Mouse (Mus musculus) frontal cortex, adult (tissue): ENCODE results near the gene 1810043G02Rik.
A peak's percentile ranks its signal among the peaks of the same experiment; 100 is the strongest.
"Not testable (repeated sequence)": the region's sequence is repeated elsewhere in the genome, so short reads cannot be mapped to it uniquely, and the experiment has no call there.

Experiments
- ATAC-seq: cut with Nextera tagmentation; 2 replicates; pipeline ENCODE4 v1.9.2; 2017; ENCODE audit warnings: mild to moderate bottlenecking, moderate library complexity, mixed read lengths; ENCODE audit not compliant: low TSS enrichment

1810043G02Rik gene

GRCm38 (mm10) chr10:77978351-77979350, at the start of gene 1810043G02Rik:
1810043G02Rik (plus strand) TSS chr10:77978524.
- peak; percentile 95 for ATAC-seq

GRCm38 (mm10) chr10:77939685-77940084, 38.6 kb upstream of the 1810043G02Rik start:
- no peak for ATAC-seq

DNA sequence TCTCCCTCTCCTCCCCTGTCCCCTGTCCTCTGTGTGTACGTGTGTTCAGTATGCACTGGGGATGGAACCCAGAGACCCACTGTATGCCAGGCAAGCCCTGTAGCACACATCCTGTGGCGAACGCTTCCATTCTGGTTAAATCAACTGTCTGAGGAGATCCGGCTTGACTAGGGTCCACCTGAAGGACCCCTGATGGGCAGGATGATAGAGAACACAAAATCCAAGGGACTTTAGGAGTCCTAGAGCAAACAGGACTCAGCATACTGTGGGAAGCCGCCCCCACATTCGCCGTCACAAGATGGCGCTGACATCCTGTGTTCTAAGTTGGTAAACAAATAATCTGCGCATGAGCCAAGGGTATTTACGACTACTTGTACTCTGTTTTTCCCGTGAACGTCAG, 27.9 kb upstream of the 1810043G02Rik start:
- ATAC-seq, result not testable (repeated sequence)

- no peak for ATAC-seq
These were observed 15.6 kb upstream of the 1810043G02Rik start for GRCm38 (mm10) chr10:77962725-77963124.

- no peak for ATAC-seq
These were observed 14.4 kb upstream of the 1810043G02Rik start for GRCm38 (mm10) chr10:77963971-77964370.

GRCm38 (mm10) chr10:77969274-77969972, 8.9 kb upstream of the 1810043G02Rik start:
- peak; percentile 94 for ATAC-seq

DNA sequence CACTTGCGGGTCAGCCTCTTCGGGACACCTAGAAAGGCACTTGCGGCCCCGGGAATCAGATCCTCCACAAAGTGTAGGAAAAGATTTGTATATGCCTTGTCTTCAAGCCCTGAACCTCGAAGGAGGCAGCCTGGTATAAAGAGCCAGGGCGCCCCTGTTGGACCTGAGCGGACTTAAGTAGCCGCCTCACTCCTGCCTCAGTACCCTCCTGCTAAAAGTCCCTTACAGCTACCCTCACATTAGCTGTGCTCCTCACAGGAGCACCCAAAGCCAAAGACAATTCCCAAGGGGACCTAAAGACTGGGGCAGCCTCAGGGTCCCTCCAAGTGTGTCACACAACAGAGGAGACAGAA, 8.4 kb upstream of the 1810043G02Rik start:
- peak; percentile 46; the same call in 1 of the 2 replicates for ATAC-seq

DNA sequence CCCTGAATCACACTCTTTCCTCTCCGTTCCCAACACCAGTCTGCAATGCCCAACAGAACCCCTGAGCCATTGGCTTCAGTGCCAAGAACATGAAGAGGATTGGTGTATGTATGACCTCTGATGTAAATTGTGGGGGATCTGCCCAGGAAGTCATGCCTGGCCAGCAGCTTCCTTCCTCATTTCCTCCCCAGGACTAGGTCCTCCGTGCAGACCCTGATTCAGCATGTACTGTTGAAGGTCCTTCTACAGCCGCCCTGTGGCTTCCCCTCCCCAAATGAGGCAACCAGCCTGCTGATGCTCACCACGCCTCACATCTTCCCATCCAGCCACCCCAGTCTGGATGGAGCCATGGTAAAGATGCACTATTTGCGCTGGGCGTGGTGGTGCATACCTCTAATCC, 7.8 kb upstream of the 1810043G02Rik start, which contains the start of gene Trpm2:
Gene Trpm2, minus strand, starts transcription at position 83 of the 400 bp plus-strand sequence.
- no peak for ATAC-seq

DNA sequence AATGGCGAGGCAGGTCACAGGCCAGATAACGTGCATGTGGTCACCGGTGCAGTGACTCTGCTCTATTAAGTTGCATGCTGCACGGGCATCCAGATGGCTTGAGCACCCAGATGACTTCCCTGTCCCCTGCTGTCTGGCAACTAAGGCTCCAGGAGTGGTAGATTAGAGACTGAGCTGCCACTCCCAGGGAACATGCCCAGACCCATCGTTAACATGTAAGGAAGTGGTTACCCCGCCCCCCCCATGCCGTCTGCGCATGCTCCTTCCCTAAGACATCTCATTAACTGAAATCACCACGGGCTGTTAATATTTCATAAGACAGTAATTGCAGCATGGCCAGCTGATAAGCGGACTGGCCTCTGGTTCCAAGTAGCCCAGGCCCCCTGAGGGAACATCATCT, 7.1 kb upstream of the 1810043G02Rik start:
- no peak for ATAC-seq

GRCm38 (mm10) chr10:77971709-77972553, 6.4 kb upstream of the 1810043G02Rik start:
- no peak for ATAC-seq

DNA sequence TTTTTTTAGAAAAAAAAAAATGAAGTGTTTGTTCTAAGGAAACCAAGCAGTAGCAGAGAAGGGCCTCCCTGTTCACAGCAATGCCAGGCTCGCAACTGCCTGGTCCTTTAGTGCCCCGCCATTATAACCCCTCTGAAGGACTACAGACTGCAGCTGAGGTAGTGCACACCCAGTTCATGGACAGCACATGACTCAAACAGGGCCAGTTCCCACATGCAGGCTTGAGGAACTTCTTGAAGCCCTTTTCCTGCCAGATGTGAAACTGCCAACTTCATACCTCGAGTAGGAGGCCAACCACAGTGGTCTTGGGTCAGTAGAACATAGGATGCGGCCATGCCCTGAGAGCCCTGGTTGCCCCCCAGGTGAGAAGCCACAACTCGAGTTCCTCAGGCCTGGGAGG, 4.0 kb upstream of the 1810043G02Rik start:
- ATAC-seq, result no peak

GRCm38 (mm10) chr10:77974811-77975210, 3.5 kb upstream of the 1810043G02Rik start:
- ATAC-seq, result no peak

- no peak for ATAC-seq
These were observed 2.7 kb upstream of the 1810043G02Rik start for GRCm38 (mm10) chr10:77975653-77976052.

GRCm38 (mm10) chr10:77976458-77977150, 1.7 kb upstream of the 1810043G02Rik start:
- ATAC-seq, result no peak

DNA sequence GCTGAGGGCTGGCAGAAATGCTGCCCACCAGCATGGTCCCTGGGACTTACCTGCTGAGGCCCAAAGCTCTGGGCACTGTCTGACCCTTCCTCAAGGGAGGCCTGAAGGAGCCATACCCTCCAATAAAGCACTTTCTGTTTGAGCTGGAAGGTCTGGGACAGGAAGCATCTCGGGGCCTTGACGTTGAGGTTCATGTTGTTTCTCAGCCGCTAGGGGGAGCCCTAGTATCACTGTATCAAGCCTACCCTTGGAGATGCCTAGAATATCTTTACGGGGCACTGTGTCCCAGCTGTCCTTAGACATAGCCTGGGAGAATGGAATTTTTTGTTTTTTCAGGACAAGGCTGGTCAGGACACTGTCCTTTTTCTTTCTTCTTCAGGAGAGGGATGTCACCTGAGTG, 6.3 kb downstream of the 1810043G02Rik start:
- peak; percentile 83 for ATAC-seq

- no peak for ATAC-seq
These were observed 7.5 kb downstream of the 1810043G02Rik start for GRCm38 (mm10) chr10:77985775-77986174.

DNA sequence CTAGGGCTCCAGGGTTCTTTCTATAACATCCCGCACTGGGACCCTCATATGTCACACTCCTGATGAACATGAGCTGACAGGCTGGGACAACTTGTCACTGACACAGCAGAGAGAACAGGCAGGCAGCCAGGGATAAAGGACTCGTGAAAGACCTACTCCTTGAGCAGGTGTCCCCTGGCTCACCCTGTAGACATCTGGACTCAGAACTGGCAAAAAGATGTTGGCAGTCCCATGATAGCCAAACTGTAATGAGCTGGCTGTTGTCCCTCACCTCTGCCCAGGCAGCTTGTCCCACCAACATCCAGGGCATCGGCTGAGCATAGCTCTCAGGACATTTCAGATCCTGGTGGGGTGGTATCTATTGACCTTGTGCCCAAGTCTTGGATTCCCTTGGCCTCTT, 17.3 kb downstream of the 1810043G02Rik start:
- no peak for ATAC-seq

DNA sequence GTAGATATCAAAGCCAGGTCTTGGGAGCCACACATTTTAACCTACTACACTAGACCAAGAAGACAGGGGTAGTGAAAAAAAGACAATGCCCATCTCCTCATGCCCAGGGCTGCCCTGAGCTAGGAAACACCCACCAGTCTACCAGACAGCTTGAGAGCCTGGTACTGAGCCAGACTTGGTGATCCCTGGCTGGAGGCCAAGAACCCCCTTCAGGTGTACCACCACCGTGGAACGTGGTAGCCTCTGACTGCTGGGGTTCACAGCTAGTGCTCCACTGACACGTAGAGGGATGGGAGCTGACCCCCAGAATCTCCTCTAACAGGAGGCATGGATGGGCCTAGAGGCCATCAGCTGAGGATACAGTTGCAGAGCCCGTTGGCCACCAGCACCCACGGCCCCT, 21.9 kb downstream of the 1810043G02Rik start:
- ATAC-seq, result no peak

DNA sequence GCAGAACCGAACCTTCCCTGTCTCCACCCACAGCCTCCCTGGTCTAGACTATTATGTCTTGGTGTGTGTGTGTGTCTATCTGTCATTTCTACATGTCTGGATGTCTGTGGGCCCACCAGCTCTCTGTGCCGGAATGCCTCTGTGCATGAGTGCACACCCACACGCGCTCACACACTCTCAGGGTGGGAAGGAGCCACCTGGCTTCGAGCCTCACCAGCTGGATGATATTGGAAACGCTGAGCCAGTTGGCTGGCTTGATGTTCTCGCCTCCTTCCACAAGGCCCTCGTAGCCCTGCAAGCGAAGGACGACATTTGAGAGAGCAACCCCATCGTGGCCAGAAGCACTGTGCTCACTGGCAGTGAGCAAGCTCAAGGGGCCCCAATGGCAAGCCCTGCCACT, 23.5 kb downstream of the 1810043G02Rik start:
- peak; percentile 78 for ATAC-seq

DNA sequence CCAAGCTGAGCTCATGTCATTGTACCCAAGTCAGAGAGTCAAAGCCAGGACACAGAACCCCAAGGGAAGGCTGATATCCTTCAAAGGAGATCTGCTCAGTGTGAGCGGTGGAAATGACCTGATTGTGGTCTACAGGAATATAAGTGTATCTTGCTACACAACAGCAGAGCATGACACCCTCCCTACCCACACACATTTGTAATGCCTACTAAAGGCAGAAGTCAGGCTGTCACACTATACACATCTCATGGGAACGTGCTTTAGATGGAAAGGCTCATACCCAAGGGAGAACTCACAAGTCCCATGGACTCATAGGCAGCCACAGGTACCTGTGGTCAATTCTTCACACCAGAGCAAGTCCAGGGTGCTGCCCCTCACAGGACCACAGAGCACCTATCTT, 24.0 kb downstream of the 1810043G02Rik start:
- ATAC-seq, result peak; percentile 8; the same call in 1 of the 2 replicates

GRCm38 (mm10) chr10:78004479-78005100, 26.3 kb downstream of the 1810043G02Rik start:
- peak; percentile 24 for ATAC-seq
